Mouse (Mus musculus) ES-CJ7 (cell line): ENCODE data around the gene Mgat5b.

Source experiments
- DNase-seq: peaks from one replicate; pipeline ENCODE4 v3.0.0; 2011; ENCODE audit warnings: low read depth, low spot score

Mgat5b gene

GRCm38 (mm10) chr11:116918323-116919185 lies at the start of gene Mgat5b:
Gene Mgat5b, plus strand, starts transcription at chr11:116918863.
- peak; percentile 82 for DNase-seq

- DNase-seq = no peak
These were observed 49.4 kb upstream of the Mgat5b start for GRCm38 (mm10) chr11:116869223-116869622.

GRCm38 (mm10) chr11:116869641-116870040 lies 49.0 kb upstream of the Mgat5b start:
- no peak for DNase-seq

- no peak for DNase-seq
These were observed 47.1 kb upstream of the Mgat5b start for GRCm38 (mm10) chr11:116871538-116871937.

- no peak for DNase-seq
These were observed 44.7 kb upstream of the Mgat5b start for GRCm38 (mm10) chr11:116873987-116874386.

GRCm38 (mm10) chr11:116878454-116878853 lies 40.2 kb upstream of the Mgat5b start:
- DNase-seq = no peak

- peak; percentile 71 for DNase-seq
These were observed 37.8 kb upstream of the Mgat5b start for GRCm38 (mm10) chr11:116880839-116881238.

- no peak for DNase-seq
These were observed 37.2 kb upstream of the Mgat5b start for GRCm38 (mm10) chr11:116881440-116881839.

- DNase-seq = peak; percentile 58
These were observed 36.2 kb upstream of the Mgat5b start for GRCm38 (mm10) chr11:116882446-116882845.

- DNase-seq = no peak
These were observed 34.6 kb upstream of the Mgat5b start for GRCm38 (mm10) chr11:116884061-116884460.

- peak; percentile 96 for DNase-seq
These were observed 33.1 kb upstream of the Mgat5b start for GRCm38 (mm10) chr11:116885275-116886151.

- DNase-seq = no peak
These were observed 31.5 kb upstream of the Mgat5b start for GRCm38 (mm10) chr11:116887136-116887535.

- peak; percentile 92 for DNase-seq
These were observed 24.9 kb upstream of the Mgat5b start for GRCm38 (mm10) chr11:116893532-116894442.

- DNase-seq = no peak
These were observed 23.3 kb upstream of the Mgat5b start for GRCm38 (mm10) chr11:116895402-116895801.

GRCm38 (mm10) chr11:116899247-116899646 lies 19.4 kb upstream of the Mgat5b start:
- DNase-seq = no peak

- DNase-seq = peak; percentile 72
These were observed 16.1 kb upstream of the Mgat5b start for GRCm38 (mm10) chr11:116902588-116902987.

GRCm38 (mm10) chr11:116905741-116906456 lies 12.8 kb upstream of the Mgat5b start:
- DNase-seq = no peak

GRCm38 (mm10) chr11:116913573-116913972 lies 5.1 kb upstream of the Mgat5b start:
- DNase-seq = no peak

GRCm38 (mm10) chr11:116914267-116914885 lies 4.3 kb upstream of the Mgat5b start:
- no peak for DNase-seq

- peak; percentile 83 for DNase-seq
These were observed 3.4 kb upstream of the Mgat5b start for GRCm38 (mm10) chr11:116915241-116915640.
